Mouse (Mus musculus): Measurements from ENCODE around the gene Gm10337. TPM values are rescaled to one million over a fixed set of nuclear protein-coding genes. Genes with fewer than 3 reads are reported as not detected.
A peak's percentile ranks its signal among the peaks of the same experiment; 100 is the strongest.

Gm10337 gene
- polyA plus RNA-seq, 1 experiment: not detected

DNA sequence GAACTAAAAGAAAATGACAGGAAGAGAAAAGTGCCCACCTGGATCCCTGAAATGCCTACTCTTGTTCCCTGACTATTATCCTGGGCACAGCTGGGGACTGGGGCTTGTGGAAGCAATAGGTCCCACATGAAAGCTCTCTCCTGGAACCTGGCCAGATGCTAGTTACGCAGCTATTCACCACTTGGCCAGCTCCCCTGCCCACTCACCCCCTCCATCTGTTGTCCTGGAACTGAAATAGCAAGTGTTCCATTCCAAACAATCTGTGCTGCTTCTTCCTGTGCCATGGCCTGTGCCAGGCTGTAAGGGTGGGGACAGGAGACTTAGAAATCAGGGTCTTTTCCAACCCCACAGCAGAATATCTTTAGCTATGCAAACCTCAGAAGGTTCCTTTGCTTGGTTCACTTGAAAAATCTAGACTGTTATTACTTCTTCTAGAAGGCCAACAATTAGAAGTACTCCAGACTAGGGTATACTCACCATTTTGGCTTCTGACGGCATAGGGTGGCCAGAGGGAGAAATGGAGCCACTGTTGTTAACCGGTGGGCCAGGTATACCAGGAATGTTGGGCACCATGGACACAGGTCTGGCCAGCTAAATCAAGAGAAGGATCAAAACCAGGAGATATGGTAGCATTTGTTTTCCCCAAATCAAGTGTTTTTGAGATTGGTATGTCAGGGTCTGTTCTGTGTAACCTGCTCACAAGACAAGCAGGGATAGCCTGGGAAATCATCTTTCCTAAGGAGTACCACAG, 43.3 kb downstream of the Gm10337 start:
- Histone ChIP-seq H3K27ac (ENCODE audit: insufficient read depth, low read length) (peak overlapping the region; percentile 98), H3K4me3 (replicated peaks; ENCODE audit: insufficient read depth, low read depth, low read length) (no peak overlapping the region), H3K4me1 (ENCODE audit: control insufficient read depth, insufficient read depth, low read length) (peaks cover 29% of the 10 kb centered on the region), H3K27me3 (ENCODE audit: control insufficient read depth, insufficient read depth, low read length) (no peaks in the 10 kb centered on the region)
- WGBS: 5% methylated on average over 3 of the region's 3 CpGs
- DNase-seq: peak; percentile 96 to 100
- TF ChIP-seq POLR2A (IDR thresholded peaks at IDR 0.05; ENCODE audit: borderline replicate concordance, insufficient read depth, low read length) (peak; percentile 18; the same call in 1 of the 2 replicates), CTCF (IDR thresholded peaks at IDR 0.05; ENCODE audit: borderline replicate concordance, insufficient read depth, low read depth, low read length) (no peak)

DNA sequence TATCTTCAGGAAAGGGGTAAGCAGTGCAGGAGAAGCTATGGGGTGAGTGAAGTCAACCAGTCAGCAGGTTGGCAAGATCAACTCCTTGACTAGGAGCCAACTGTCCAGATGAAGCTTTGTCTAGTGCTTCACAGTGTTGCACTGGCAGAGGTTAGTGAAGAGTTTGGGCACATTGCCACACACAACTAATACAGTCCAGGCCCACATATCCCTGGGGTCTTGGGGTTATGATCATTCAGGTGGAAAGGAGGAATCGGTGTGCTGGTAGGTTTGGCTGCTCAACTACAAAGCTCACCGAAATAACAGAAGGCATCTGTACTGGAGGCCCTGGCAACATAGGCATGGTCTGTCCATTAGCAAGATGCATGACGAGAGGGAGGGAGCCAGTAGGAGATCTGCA, 44.0 kb downstream of the Gm10337 start:
- 8% methylated on average over 3 of the region's 3 CpGs for WGBS
- TF ChIP-seq CTCF (IDR thresholded peaks at IDR 0.05; ENCODE audit: borderline replicate concordance, insufficient read depth, low read depth, low read length) (no peak), POLR2A (IDR thresholded peaks at IDR 0.05; ENCODE audit: borderline replicate concordance, insufficient read depth, low read length) (no peak)
- no peaks in the 10 kb centered on the region for H3K27me3 ChIP-seq (ENCODE audit: control insufficient read depth, insufficient read depth, low read length)
- H3K4me1 ChIP-seq (ENCODE audit: control insufficient read depth, insufficient read depth, low read length): peaks cover 29% of the 10 kb centered on the region
- H3K4me3 ChIP-seq (replicated peaks; ENCODE audit: insufficient read depth, low read depth, low read length): no peak overlapping the region
- DNase-seq: peak; percentile 89 to 97
- H3K27ac ChIP-seq (ENCODE audit: insufficient read depth, low read length): peak overlapping the region; percentile 93

DNA sequence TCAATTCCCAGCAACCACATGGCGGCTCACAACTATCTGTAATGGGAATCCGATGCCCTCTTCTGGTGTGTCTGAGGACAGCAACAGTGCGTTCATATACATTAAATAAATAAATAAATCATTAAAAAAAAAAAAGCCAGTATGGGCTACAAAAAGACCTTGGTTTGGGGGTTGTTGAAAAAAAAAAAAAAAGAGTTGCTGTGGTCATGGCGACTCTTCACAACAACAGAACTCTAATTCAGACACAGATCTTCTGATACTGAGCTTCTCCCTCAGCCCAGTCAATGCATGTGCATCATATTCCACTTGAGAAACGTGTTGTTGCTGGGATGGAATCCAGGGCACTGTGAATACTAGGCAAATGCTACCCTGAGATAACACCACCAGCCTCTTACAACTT, 49.1 kb downstream of the Gm10337 start:
- Histone ChIP-seq H3K27ac (ENCODE audit: insufficient read depth, low read length) (no peak overlapping the region), H3K4me3 (replicated peaks; ENCODE audit: insufficient read depth, low read depth, low read length) (no peak overlapping the region), H3K27me3 (ENCODE audit: control insufficient read depth, insufficient read depth, low read length) (no peaks in the 10 kb centered on the region), H3K4me1 (ENCODE audit: control insufficient read depth, insufficient read depth, low read length) (peaks cover 6% of the 10 kb centered on the region; the same call in 1 of the 2 replicates)
- WGBS: 91% methylated on average over 5 of the region's 5 CpGs
- TF ChIP-seq POLR2A (IDR thresholded peaks at IDR 0.05; ENCODE audit: borderline replicate concordance, insufficient read depth, low read length) (no peak), CTCF (IDR thresholded peaks at IDR 0.05; ENCODE audit: borderline replicate concordance, insufficient read depth, low read depth, low read length) (no peak)
- no peak for DNase-seq

Other genes starting within 250 kb of the Gm10337 start
- 12.8 and 12.9 TPM in 2 replicates for gene Rarg, start 246.2 kb upstream of the Gm10337 start, polyA plus RNA-seq (2012; rRNA removed)
- 0.13 and 0.15 TPM in 2 replicates for gene Gm9918, start 233.2 kb upstream of the Gm10337 start, polyA plus RNA-seq (2012; rRNA removed)
- 60.9 and 62.3 TPM in 2 replicates for gene Mfsd5, start 224.3 kb upstream of the Gm10337 start, polyA plus RNA-seq (2012; rRNA removed)
- gene Espl1, start 207.5 kb upstream of the Gm10337 start, polyA plus RNA-seq (2012; rRNA removed): 0.62 and 0.86 TPM in 2 replicates
- gene Pfdn5, start 177.6 kb upstream of the Gm10337 start, polyA plus RNA-seq (2012; rRNA removed): 318 and 360 TPM in 2 replicates
- 106 and 110 TPM in 2 replicates for gene Myg1, start 172.0 kb upstream of the Gm10337 start, polyA plus RNA-seq (2012; rRNA removed)
- gene Aaas, start 153.0 kb upstream of the Gm10337 start, polyA plus RNA-seq (2012; rRNA removed): 29.7 and 33.1 TPM in 2 replicates
- gene Sp7, start 136.5 kb upstream of the Gm10337 start, polyA plus RNA-seq (2012; rRNA removed): 1.4 TPM in 2 replicates
- 12.6 and 14.1 TPM in 2 replicates for gene Sp1, start 97.6 kb upstream of the Gm10337 start, polyA plus RNA-seq (2012; rRNA removed)
- 3.2 TPM in 2 replicates for gene Amhr2, start 58.4 kb upstream of the Gm10337 start, polyA plus RNA-seq (2012; rRNA removed)
- 160 and 164 TPM in 2 replicates for gene Prr13, start 44.7 kb upstream of the Gm10337 start, polyA plus RNA-seq (2012; rRNA removed)
- gene Pcbp2, start 33.2 kb upstream of the Gm10337 start, polyA plus RNA-seq (2012; rRNA removed): 539 and 562 TPM in 2 replicates
- gene Map3k12, start 13.3 kb downstream of the Gm10337 start, polyA plus RNA-seq (2012; rRNA removed): 130 and 149 TPM in 2 replicates
- gene Tarbp2, start 14.5 kb downstream of the Gm10337 start, polyA plus RNA-seq (2012; rRNA removed): 121 and 131 TPM in 2 replicates
- 8.5 and 10.4 TPM in 2 replicates for gene Npff, start 21.2 kb downstream of the Gm10337 start, polyA plus RNA-seq (2012; rRNA removed)
- gene Gm28047, start 121.3 kb downstream of the Gm10337 start, polyA plus RNA-seq (2012; rRNA removed): not detected in 2 replicates
- 66.6 and 74.6 TPM in 2 replicates for gene Atf7, start 121.7 kb downstream of the Gm10337 start, polyA plus RNA-seq (2012; rRNA removed)
- 391 and 398 TPM in 2 replicates for gene Atp5g2, start 168.6 kb downstream of the Gm10337 start, polyA plus RNA-seq (2012; rRNA removed)
- 55.8 and 56.0 TPM in 2 replicates for gene Calcoco1, start 218.5 kb downstream of the Gm10337 start, polyA plus RNA-seq (2012; rRNA removed)